Mouse (Mus musculus) liver, embryonic 13.5 days (tissue): ENCODE measurements at regions not wholly inside any gene's neighbourhood (a gene's known extent, or its start where the extent isn't known, plus 50 kb on each side); places are given as distances from the start of the nearest gene placed in this dataset.

ENCODE experiments used
- ATAC-seq: fragments of 200-750 bp; cut with Nextera tagmentation; 2 replicates; pipeline ENCODE4 v1.8.0; 2017; ENCODE audit warnings: low read depth, mild to moderate bottlenecking, moderate number of reproducible peaks, moderate library complexity
- DNase-seq: peaks from one replicate; pipeline ENCODE4 v3.0.0; 2022
- H3K27ac ChIP-seq: fragments of 300-500 bp; sonication (generic); 2 replicates; pipeline ENCODE4 v1.5.1; 2015; ENCODE audit warnings: moderate library complexity, mild to moderate bottlenecking, inconsistent platforms
- H3K27me3 ChIP-seq: fragments of 300-500 bp; sonication (generic); 2 replicates; pipeline ENCODE4 v1.6.1; 2015; ENCODE audit warnings: mild to moderate bottlenecking, inconsistent platforms
- H3K36me3 ChIP-seq: fragments of 300-500 bp; sonication (generic); 2 replicates; pipeline ENCODE4 v1.6.1; 2015; ENCODE audit warnings: mild to moderate bottlenecking, inconsistent platforms
- H3K4me1 ChIP-seq: fragments of 300-500 bp; sonication (generic); replicated peaks from 2 replicates; pipeline ENCODE4 v1.6.1; 2015; ENCODE audit warnings: inconsistent platforms
- H3K4me2 ChIP-seq: fragments of 300-500 bp; sonication (generic); 2 replicates; pipeline ENCODE4 v1.6.1; 2015; ENCODE audit warnings: inconsistent platforms, mild to moderate bottlenecking, moderate library complexity
- H3K4me3 ChIP-seq: fragments of 300-500 bp; sonication (generic); replicated peaks from 2 replicates; pipeline ENCODE4 v1.5.1; 2015; ENCODE audit warnings: mild to moderate bottlenecking, inconsistent platforms
- H3K9ac ChIP-seq: fragments of 300-500 bp; sonication (generic); 2 replicates; pipeline ENCODE4 v1.6.1; 2015; ENCODE audit warnings: mild to moderate bottlenecking, inconsistent platforms
- H3K9me3 ChIP-seq: fragments of 300-500 bp; sonication (generic); replicated peaks from 2 replicates; pipeline ENCODE4 v1.6.1; 2016; ENCODE audit warnings: inconsistent platforms
- WGBS: fragments of 180-500 bp; shearing (Covaris S2); methylation state at CpG from one replicate; pipeline ENCODE4 v1.1.7; 2015; ENCODE audit not compliant: insufficient replicate concordance; 5-methylcytosine and 5-hydroxymethylcytosine counted together

GRCm38 (mm10) chr16:5668403-5668967 lies 216.7 kb upstream of the Rbfox1 start:
- H3K4me2 ChIP-seq = no peak overlapping the region
- H3K36me3 ChIP-seq = no peaks in the 10 kb centered on the region
- H3K27me3 ChIP-seq = no peaks in the 10 kb centered on the region
- DNase-seq = no peak
- H3K9me3 ChIP-seq = no peaks in the 10 kb centered on the region
- ATAC-seq = no peak
- H3K4me1 ChIP-seq = no peaks in the 10 kb centered on the region
- WGBS = 62% methylated on average over 4 of the region's 4 CpGs
- H3K27ac ChIP-seq = no peak overlapping the region
- no peak overlapping the region for H3K4me3 ChIP-seq
- no peak overlapping the region for H3K9ac ChIP-seq

- Histone ChIP-seq H3K27ac (no peak overlapping the region), H3K9ac (no peak overlapping the region), H3K4me1 (no peaks in the 10 kb centered on the region), H3K9me3 (no peaks in the 10 kb centered on the region), H3K4me2 (no peak overlapping the region), H3K4me3 (no peak overlapping the region), H3K27me3 (no peaks in the 10 kb centered on the region), H3K36me3 (no peaks in the 10 kb centered on the region)
- ATAC-seq (no peak), DNase-seq (no peak)
- 58% methylated on average over 5 of the region's 5 CpGs for WGBS
Measured at GRCm38 (mm10) chr16:5661918-5662317, 223.2 kb upstream of the Rbfox1 start.

- WGBS = 48% methylated on average over 1 of the region's 1 CpGs
Measured at GRCm38 (mm10) chr16:5651551-5651950, 233.6 kb upstream of the Rbfox1 start.

GRCm38 (mm10) chr16:5651002-5651401 lies 234.2 kb upstream of the Rbfox1 start:
- Histone ChIP-seq H3K9ac (no peak overlapping the region), H3K9me3 (no peaks in the 10 kb centered on the region), H3K36me3 (no peaks in the 10 kb centered on the region), H3K4me2 (no peak overlapping the region), H3K4me1 (no peaks in the 10 kb centered on the region), H3K4me3 (no peak overlapping the region), H3K27ac (no peak overlapping the region), H3K27me3 (no peaks in the 10 kb centered on the region)
- 39% methylated on average over 4 of the region's 4 CpGs for WGBS
- ATAC-seq (no peak), DNase-seq (no peak)

More at GRCm38 (mm10) chr16:5651551-5651950, 233.6 kb upstream of the Rbfox1 start:
- Histone ChIP-seq H3K4me1 (no peaks in the 10 kb centered on the region), H3K9me3 (no peaks in the 10 kb centered on the region), H3K4me2 (no peak overlapping the region), H3K9ac (no peak overlapping the region), H3K4me3 (no peak overlapping the region), H3K36me3 (no peaks in the 10 kb centered on the region), H3K27ac (no peak overlapping the region), H3K27me3 (no peaks in the 10 kb centered on the region)
- ATAC-seq = no peak
- no peak for DNase-seq

GRCm38 (mm10) chr16:5639956-5640355 lies 245.2 kb upstream of the Rbfox1 start:
- Histone ChIP-seq H3K9me3 (no peaks in the 10 kb centered on the region), H3K4me3 (no peak overlapping the region), H3K36me3 (no peaks in the 10 kb centered on the region), H3K4me1 (no peaks in the 10 kb centered on the region), H3K27ac (no peak overlapping the region), H3K27me3 (no peaks in the 10 kb centered on the region), H3K4me2 (no peak overlapping the region), H3K9ac (no peak overlapping the region)
- DNase-seq = no peak
- no peak for ATAC-seq
- 50% methylated on average over 5 of the region's 5 CpGs for WGBS

- Histone ChIP-seq H3K9ac (no peak overlapping the region), H3K9me3 (no peaks in the 10 kb centered on the region), H3K4me1 (no peaks in the 10 kb centered on the region), H3K36me3 (no peaks in the 10 kb centered on the region), H3K27me3 (no peaks in the 10 kb centered on the region), H3K4me3 (no peak overlapping the region), H3K27ac (no peak overlapping the region), H3K4me2 (no peak overlapping the region)
- 50% methylated on average over 3 of the region's 3 CpGs for WGBS
- ATAC-seq (no peak), DNase-seq (no peak)
Measured at GRCm38 (mm10) chr16:5629996-5630395, 255.2 kb upstream of the Rbfox1 start.

- DNase-seq (no peak), ATAC-seq (no peak)
- H3K36me3 ChIP-seq = no peaks in the 10 kb centered on the region
- no peak overlapping the region for H3K9ac ChIP-seq
- no peaks in the 10 kb centered on the region for H3K4me1 ChIP-seq
- no peak overlapping the region for H3K4me2 ChIP-seq
- H3K27me3 ChIP-seq = no peaks in the 10 kb centered on the region
- 42% methylated on average over 4 of the region's 4 CpGs for WGBS
- no peak overlapping the region for H3K27ac ChIP-seq
- no peak overlapping the region for H3K4me3 ChIP-seq
- H3K9me3 ChIP-seq = no peaks in the 10 kb centered on the region
Measured at GRCm38 (mm10) chr16:5627910-5628309, 257.2 kb upstream of the Rbfox1 start.

- H3K9ac ChIP-seq = no peak overlapping the region
- WGBS = 24% methylated on average over 5 of the region's 5 CpGs
- ATAC-seq = no peak
- no peaks in the 10 kb centered on the region for H3K36me3 ChIP-seq
- H3K4me1 ChIP-seq = no peaks in the 10 kb centered on the region
- no peaks in the 10 kb centered on the region for H3K9me3 ChIP-seq
- no peak overlapping the region for H3K4me3 ChIP-seq
- DNase-seq = no peak
- no peak overlapping the region for H3K4me2 ChIP-seq
- no peak overlapping the region for H3K27ac ChIP-seq
- no peaks in the 10 kb centered on the region for H3K27me3 ChIP-seq
Measured at GRCm38 (mm10) chr16:5627117-5627909, 257.8 kb upstream of the Rbfox1 start.

- H3K4me1 ChIP-seq = no peaks in the 10 kb centered on the region
- no peak overlapping the region for H3K4me2 ChIP-seq
- WGBS = 45% methylated on average over 3 of the region's 3 CpGs
- no peak overlapping the region for H3K27ac ChIP-seq
- H3K9ac ChIP-seq = no peak overlapping the region
- H3K9me3 ChIP-seq = no peaks in the 10 kb centered on the region
- DNase-seq (no peak), ATAC-seq (no peak)
- H3K36me3 ChIP-seq = no peaks in the 10 kb centered on the region
- H3K4me3 ChIP-seq = no peak overlapping the region
- no peaks in the 10 kb centered on the region for H3K27me3 ChIP-seq
Measured at GRCm38 (mm10) chr16:5625159-5625558, 260.0 kb upstream of the Rbfox1 start.

- DNase-seq (no peak), ATAC-seq (no peak)
- H3K4me3 ChIP-seq = no peak overlapping the region
- H3K4me2 ChIP-seq = no peak overlapping the region
- H3K9me3 ChIP-seq = no peaks in the 10 kb centered on the region
- no peaks in the 10 kb centered on the region for H3K27me3 ChIP-seq
- no peak overlapping the region for H3K27ac ChIP-seq
- H3K4me1 ChIP-seq = no peaks in the 10 kb centered on the region
- no peak overlapping the region for H3K9ac ChIP-seq
- 70% methylated on average over 3 of the region's 3 CpGs for WGBS
- no peaks in the 10 kb centered on the region for H3K36me3 ChIP-seq
Measured at GRCm38 (mm10) chr16:5620566-5620965, 264.6 kb upstream of the Rbfox1 start.

GRCm38 (mm10) chr16:5616356-5616755 lies 268.8 kb upstream of the Rbfox1 start:
- no peak overlapping the region for H3K27ac ChIP-seq
- WGBS = 64% methylated on average over 5 of the region's 5 CpGs
- no peaks in the 10 kb centered on the region for H3K36me3 ChIP-seq
- no peaks in the 10 kb centered on the region for H3K4me1 ChIP-seq
- H3K27me3 ChIP-seq = no peaks in the 10 kb centered on the region
- H3K4me3 ChIP-seq = no peak overlapping the region
- no peak overlapping the region for H3K9ac ChIP-seq
- no peak overlapping the region for H3K4me2 ChIP-seq
- ATAC-seq = no peak
- DNase-seq = no peak
- H3K9me3 ChIP-seq = no peaks in the 10 kb centered on the region

GRCm38 (mm10) chr16:5595359-5595758 lies 289.8 kb upstream of the Rbfox1 start:
- no peaks in the 10 kb centered on the region for H3K9me3 ChIP-seq
- H3K9ac ChIP-seq = no peak overlapping the region
- no peak overlapping the region for H3K27ac ChIP-seq
- WGBS = 65% methylated on average over 6 of the region's 6 CpGs
- no peak for ATAC-seq
- no peaks in the 10 kb centered on the region for H3K36me3 ChIP-seq
- H3K4me3 ChIP-seq = no peak overlapping the region
- no peaks in the 10 kb centered on the region for H3K4me1 ChIP-seq
- H3K4me2 ChIP-seq = no peak overlapping the region
- H3K27me3 ChIP-seq = no peaks in the 10 kb centered on the region
- DNase-seq = no peak
